Mouse (Mus musculus) left cerebral cortex, adult 2 months (tissue): Measurements from ENCODE around the gene Plekha5. TPM values are rescaled to one million over a fixed set of nuclear protein-coding genes. Genes with fewer than 3 reads are reported as not detected.

ENCODE experiments used
- DNase-seq, 2 experiments: peaks; one replicate each; pipeline ENCODE4 v3.0.0; 2021 to 2022; ENCODE audit warnings: low spot score in 2 of 2, mixed read lengths in 1 of 2; ENCODE audit errors: extremely low spot score in 1 of 2
- H3K27ac ChIP-seq: fragments of 200-600 bp; 2 replicates; pipeline ENCODE4 v1.8.1; 2022
- H3K4me3 ChIP-seq: fragments of 200-600 bp; 2 replicates; pipeline ENCODE4 v1.8.1; 2022
- CTCF ChIP-seq: fragments of 200-600 bp; IDR thresholded peaks from 2 replicates; pipeline ENCODE4 v1.8.1; 2022; ENCODE audit warnings: antibody characterized with exemption, mild to moderate bottlenecking, moderate library complexity
- intact Hi-C: fragments of 180-260 bp; cut with DNase I; formaldehyde crosslinking; loops from one replicate; pipeline ENCODE4 v1.15.1; 2025
- total RNA-seq, 2 experiments: library from RNA; stranded (reverse); gene quantifications; 2 replicates each; pipeline ENCODE4 v1.2.3; 2021

Gene Plekha5
- total RNA-seq, 2 experiments from 2014 or later = 117 to 121 TPM

DNA sequence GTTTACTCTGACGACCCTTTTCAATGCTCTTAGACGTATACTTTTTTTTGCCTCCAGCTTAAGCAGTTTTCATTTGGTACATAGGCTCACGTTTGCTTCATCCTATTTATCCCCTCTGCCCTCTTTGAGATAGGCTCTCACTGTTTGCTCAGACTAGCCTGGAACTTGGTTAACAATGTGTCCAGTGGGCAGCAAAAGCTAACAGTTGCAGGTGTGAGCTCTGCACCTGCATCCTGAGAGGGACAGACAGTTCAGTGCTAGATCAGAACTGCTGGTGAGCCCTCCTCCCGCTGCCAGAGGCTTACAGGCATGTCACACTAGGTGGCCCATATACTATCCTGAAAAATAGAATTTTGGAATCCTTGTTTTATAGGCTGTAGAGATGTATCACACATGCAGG is 206.5 kb downstream of the Plekha5 start:
- TF ChIP-seq CTCF = no peak
- H3K4me3 ChIP-seq = no peak overlapping the region
- no peak overlapping the region for H3K27ac ChIP-seq
- intact Hi-C loops = loop anchor here (5.0 kb wide), 1 partner anchor 82 kb away; no protein-coding TSS in a partner anchor
- DNase-seq = no peak

DNA sequence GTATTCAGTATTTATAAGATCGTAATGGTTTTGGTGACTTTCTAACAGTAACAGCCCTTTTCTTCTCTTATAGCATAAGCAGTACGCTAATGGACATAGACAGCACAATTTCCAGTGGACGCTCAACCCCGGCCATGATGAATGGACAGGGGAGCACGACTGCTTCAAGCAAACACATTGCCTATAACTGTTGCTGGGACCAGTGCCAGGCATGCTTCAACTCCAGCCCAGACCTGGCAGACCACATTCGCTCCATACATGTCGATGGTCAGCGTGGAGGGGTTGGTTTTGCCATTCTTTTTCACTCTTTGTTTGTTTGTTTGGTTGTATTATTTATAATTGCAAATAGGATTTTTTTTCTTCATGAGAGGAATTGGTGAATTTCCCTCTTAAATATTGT is 209.8 kb downstream of the Plekha5 start:
- no peak for TF ChIP-seq CTCF
- no peak for DNase-seq
- intact Hi-C loops = loop anchor here (5.0 kb wide), 1 partner anchor 79 kb away; no protein-coding TSS in a partner anchor
- Histone ChIP-seq H3K27ac (no peak overlapping the region), H3K4me3 (no peak overlapping the region)

DNA sequence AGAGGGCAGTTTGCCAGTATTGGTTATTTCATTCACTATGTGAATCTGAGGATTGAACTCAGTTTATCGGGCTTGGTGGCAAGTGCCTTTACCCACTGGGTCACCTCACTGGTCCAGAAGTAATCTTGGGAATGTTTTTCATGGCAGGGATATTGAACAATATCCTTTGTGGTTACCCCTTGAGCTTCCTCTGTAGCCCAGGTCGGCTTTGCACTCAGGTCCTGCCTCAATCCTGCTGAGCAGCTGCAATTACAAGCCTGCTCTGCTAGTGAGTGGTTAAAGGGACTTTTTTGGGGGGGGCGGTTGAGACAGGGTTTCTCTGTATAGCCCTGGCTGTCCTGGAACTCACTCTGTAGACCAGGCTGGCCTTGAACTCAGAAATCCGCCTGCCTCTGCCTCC is 212.4 kb downstream of the Plekha5 start:
- Histone ChIP-seq H3K27ac (no peak overlapping the region), H3K4me3 (no peak overlapping the region)
- TF ChIP-seq CTCF = no peak
- intact Hi-C loops = no loop called here
- no peak for DNase-seq

DNA sequence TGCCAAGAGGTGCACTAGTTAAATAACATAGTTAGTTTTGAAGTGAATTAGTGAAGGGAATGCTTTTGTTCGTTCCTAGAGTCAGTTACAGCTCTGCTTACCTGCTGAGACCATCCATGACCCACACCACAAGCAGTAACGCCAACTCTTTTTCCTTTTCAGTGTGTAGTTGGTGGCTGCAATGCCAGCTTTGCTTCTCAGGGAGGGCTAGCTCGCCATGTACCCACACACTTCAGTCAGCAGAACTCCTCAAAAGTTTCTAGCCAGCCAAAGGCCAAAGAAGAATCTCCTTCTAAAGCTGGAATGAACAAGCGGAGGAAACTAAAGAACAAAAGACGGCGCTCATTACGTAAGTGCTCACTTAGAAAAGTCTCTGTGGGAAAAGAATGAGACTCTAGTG is 218.2 kb downstream of the Plekha5 start:
- intact Hi-C loops = no loop called here
- no peak for TF ChIP-seq CTCF
- Histone ChIP-seq H3K4me3 (no peak overlapping the region), H3K27ac (no peak overlapping the region)
- no peak for DNase-seq

DNA sequence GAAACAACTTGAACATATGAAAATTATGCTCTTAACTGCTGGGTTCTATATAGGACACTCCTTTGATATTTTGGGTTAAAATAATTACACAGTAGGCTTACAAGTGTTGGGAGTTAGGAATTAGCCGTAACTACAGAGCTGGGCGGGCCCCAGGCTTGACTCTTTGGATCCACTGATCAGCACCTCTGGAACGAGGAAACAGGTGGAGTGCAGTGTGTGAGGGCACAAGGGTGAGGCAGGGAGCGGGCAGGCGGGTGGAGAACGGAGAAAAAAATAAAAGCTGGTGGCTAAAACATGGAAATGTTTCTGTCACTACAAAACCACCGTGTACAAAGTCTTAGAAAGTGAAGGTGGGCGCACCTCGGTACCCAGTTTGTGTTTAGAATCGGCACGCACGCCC is 218.8 kb downstream of the Plekha5 start:
- intact Hi-C loops = no loop called here
- H3K27ac ChIP-seq = no peak overlapping the region
- no peak for DNase-seq
- no peak for TF ChIP-seq CTCF
- no peak overlapping the region for H3K4me3 ChIP-seq

DNA sequence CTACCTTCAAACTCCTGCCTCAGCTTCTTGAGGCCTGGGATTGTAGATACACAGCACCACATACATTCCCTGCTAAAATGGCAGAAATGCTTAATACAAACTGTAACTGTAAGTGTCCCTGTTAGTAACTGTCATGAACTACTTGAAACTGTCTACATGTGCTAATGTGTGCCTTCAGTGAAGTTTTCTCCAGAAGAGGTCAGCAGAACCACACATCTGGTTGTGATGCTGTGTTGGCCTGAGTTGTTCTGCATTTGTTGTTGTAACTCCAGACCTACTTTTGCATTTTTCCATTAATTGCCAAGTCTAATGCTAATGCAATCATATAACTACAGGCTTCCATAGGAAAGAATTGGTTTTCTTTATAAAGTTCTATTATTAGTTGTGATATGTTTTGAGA is 222.1 kb downstream of the Plekha5 start:
- H3K4me3 ChIP-seq = no peak overlapping the region
- no peak; the same call in 1 of the 2 replicates for TF ChIP-seq CTCF
- no peak for DNase-seq
- H3K27ac ChIP-seq = no peak overlapping the region
- intact Hi-C loops = loop anchor here (5.0 kb wide), 1 partner anchor 61 kb away; no protein-coding TSS in a partner anchor

Other genes starting within 250 kb of the Plekha5 start
- 10 to 100 TPM; 67.1 to 67.2 TPM for gene Aebp2, start 198.6 kb downstream of the Plekha5 start, total RNA-seq